Mouse (Mus musculus): ENCODE results near the gene Ooep.
"Not testable (repeated sequence)": the region's sequence is repeated elsewhere in the genome, so short reads cannot be mapped to it uniquely, and the experiment has no call there.

The Ooep gene

GRCm38 (mm10) chr9:78367959-78368358 is 10.6 kb downstream of the Ooep start, which contains the start of gene Dppa5a:
Gene Dppa5a (minus strand): TSS chr9:78368177.
- not testable (repeated sequence) for DNase-seq (ENCODE audit: low spot score)

- no peak for DNase-seq (ENCODE audit: low spot score)
Measured at GRCm38 (mm10) chr9:78365850-78366544, 12.5 kb downstream of the Ooep start.

GRCm38 (mm10) chr9:78364701-78365100 is 13.8 kb downstream of the Ooep start:
- DNase-seq (ENCODE audit: low spot score): no peak

GRCm38 (mm10) chr9:78363374-78363773 is 15.2 kb downstream of the Ooep start:
- no peak for DNase-seq (ENCODE audit: low spot score)

- no peak for DNase-seq (ENCODE audit: low spot score)
Measured at GRCm38 (mm10) chr9:78360484-78360872, 18.0 kb downstream of the Ooep start.

GRCm38 (mm10) chr9:78359750-78360483 is 18.6 kb downstream of the Ooep start:
- no peak for DNase-seq (ENCODE audit: low spot score)

- peak; percentile 80 for DNase-seq (ENCODE audit: low spot score)
Measured at GRCm38 (mm10) chr9:78358053-78358452, 20.5 kb downstream of the Ooep start.

- DNase-seq (ENCODE audit: low spot score): no peak
Measured at GRCm38 (mm10) chr9:78355611-78356010, 22.9 kb downstream of the Ooep start, which contains the start of gene Gsta2. Gene Gsta2 (minus strand): TSS chr9:78355788.

- no peak for DNase-seq (ENCODE audit: low spot score)
Measured at GRCm38 (mm10) chr9:78354665-78355578, 23.6 kb downstream of the Ooep start.

GRCm38 (mm10) chr9:78351504-78352220 is 26.9 kb downstream of the Ooep start:
- no peak for DNase-seq (ENCODE audit: low spot score)

GRCm38 (mm10) chr9:78350007-78350406 is 28.5 kb downstream of the Ooep start:
- DNase-seq (ENCODE audit: low spot score): not testable (repeated sequence)

- not testable (repeated sequence) for DNase-seq (ENCODE audit: low spot score)
Measured at GRCm38 (mm10) chr9:78349141-78349540, 29.4 kb downstream of the Ooep start.

- DNase-seq (ENCODE audit: low spot score): peak; percentile 59
Measured at GRCm38 (mm10) chr9:78348206-78349004, 30.1 kb downstream of the Ooep start.

- peak; percentile 22 for DNase-seq (ENCODE audit: low spot score)
Measured at GRCm38 (mm10) chr9:78347004-78347403, 31.5 kb downstream of the Ooep start.

- DNase-seq (ENCODE audit: low spot score): not testable (repeated sequence)
Measured at GRCm38 (mm10) chr9:78345235-78345634, 33.3 kb downstream of the Ooep start.

GRCm38 (mm10) chr9:78343055-78343454 is 35.5 kb downstream of the Ooep start:
- not testable (repeated sequence) for DNase-seq (ENCODE audit: low spot score)

GRCm38 (mm10) chr9:78342494-78342893 is 36.0 kb downstream of the Ooep start:
- DNase-seq (ENCODE audit: low spot score): not testable (repeated sequence)

GRCm38 (mm10) chr9:78340324-78340723 is 38.2 kb downstream of the Ooep start:
- DNase-seq (ENCODE audit: low spot score): peak; percentile 26

- DNase-seq (ENCODE audit: low spot score): not testable (repeated sequence)
Measured at GRCm38 (mm10) chr9:78337050-78337449, 41.5 kb downstream of the Ooep start.

- not testable (repeated sequence) for DNase-seq (ENCODE audit: low spot score)
Measured at GRCm38 (mm10) chr9:78327289-78327688, 51.2 kb downstream of the Ooep start, which contains the start of gene Omt2b. Gene Omt2b (plus strand): TSS chr9:78327589.

Measured in urinary bladder, postnatal 14 days (tissue).